Comparison of ENCODE assay signal across 8 mouse cellular contexts in the genomic region with DNA sequence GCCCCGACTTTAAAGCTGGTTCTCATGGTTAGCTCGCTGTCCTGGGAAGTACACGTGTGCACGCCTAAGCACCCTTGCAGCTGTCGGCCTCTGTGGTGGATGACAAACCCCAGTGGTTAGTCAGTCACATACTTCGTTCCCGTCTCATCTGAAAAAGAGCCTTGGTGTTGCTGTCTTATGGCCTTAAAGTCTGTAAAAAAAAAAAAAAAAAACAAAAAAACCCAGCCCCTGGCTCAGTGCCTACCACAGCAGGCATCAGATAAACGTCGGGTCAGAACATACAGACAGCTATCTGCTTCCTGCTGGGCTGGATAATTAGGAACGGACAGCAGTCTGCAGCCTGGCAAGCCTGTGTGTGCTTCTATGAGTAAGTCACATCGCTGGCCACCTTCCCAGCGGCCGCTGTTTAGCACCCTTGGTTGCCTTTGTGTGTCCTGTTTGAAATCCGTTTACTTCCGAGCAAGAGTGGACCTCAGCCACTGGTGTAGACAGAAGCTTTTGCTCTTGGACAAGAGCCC. TPM values are rescaled to one million over a fixed set of nuclear protein-coding genes. Genes with fewer than 3 reads are reported as not detected.
DNase-seq lines count a peak whose midpoint lies in the region; ATAC-seq and TF ChIP-seq lines count a peak whose summit lies in the region.

No protein-coding gene starts in this region.

- H3K9ac ChIP-seq in forebrain, postnatal 0 days = no peak overlapping the region
- H3K9ac ChIP-seq in forebrain, embryonic 11.5 days (ENCODE audit: low read length) = no peak overlapping the region
- no peak overlapping the region for H3K9ac ChIP-seq in forebrain, embryonic 12.5 days

- H3K4me2 ChIP-seq in forebrain, postnatal 0 days (ENCODE audit: low read depth) = no peak overlapping the region
- H3K4me2 ChIP-seq in forebrain, embryonic 11.5 days (ENCODE audit: low read depth, low read length, severe bottlenecking) = no peak overlapping the region
- H3K4me2 ChIP-seq in forebrain, embryonic 12.5 days = no peak overlapping the region

- TF ChIP-seq CTCF in forebrain, postnatal 0 days (IDR thresholded peaks at IDR 0.05; ENCODE audit: low read depth) = no peak

- intact Hi-C loops in gastrocnemius, postnatal 36 days (cut with DNase I) = no loop called here

- ATAC-seq in forebrain, postnatal 0 days = peak; percentile 51
- ATAC-seq in forebrain, embryonic 11.5 days (replicated peaks; ENCODE audit: low FRiP score) = no peak
- ATAC-seq in erythroblast, adult 5-6 weeks (replicated peaks; ENCODE audit: low FRiP score, poor library complexity, severe bottlenecking) = no peak
- no peak for ATAC-seq in forebrain, embryonic 12.5 days (ENCODE audit: low FRiP score)

- H3K36me3 ChIP-seq in forebrain, postnatal 0 days (ENCODE audit: insufficient read depth) = peaks cover 23% of the 10 kb centered on the region
- H3K36me3 ChIP-seq in forebrain, embryonic 11.5 days (ENCODE audit: control insufficient read depth, insufficient read depth, low read length) = peaks cover 5% of the 10 kb centered on the region; the same call in 1 of the 2 replicates
- peaks cover 40% of the 10 kb centered on the region for H3K36me3 ChIP-seq in forebrain, embryonic 12.5 days (replicated peaks)

- no peak overlapping the region for H3K4me3 ChIP-seq in forebrain, postnatal 0 days (ENCODE audit: low read depth, low read length)
- H3K4me3 ChIP-seq in forebrain, embryonic 11.5 days (ENCODE audit: low read depth, low read length) = no peak overlapping the region
- no peak overlapping the region for H3K4me3 ChIP-seq in forebrain, embryonic 12.5 days (replicated peaks)

- H3K9me3 ChIP-seq in forebrain, postnatal 0 days (ENCODE audit: low read length) = no peaks in the 10 kb centered on the region
- H3K9me3 ChIP-seq in forebrain, embryonic 11.5 days (ENCODE audit: control insufficient read depth, low read length) = no peaks in the 10 kb centered on the region
- no peaks in the 10 kb centered on the region for H3K9me3 ChIP-seq in forebrain, embryonic 12.5 days

- no peak overlapping the region for H3K27ac ChIP-seq in forebrain, postnatal 0 days (ENCODE audit: low read depth, low read length)
- H3K27ac ChIP-seq in forebrain, embryonic 11.5 days (ENCODE audit: low read depth, low read length) = no peak overlapping the region
- no peak overlapping the region for H3K27ac ChIP-seq in forebrain, embryonic 12.5 days

- 33% methylated on average over 15 of the region's 15 CpGs for whole genome bisulfite sequencing in forebrain, postnatal 0 days
- 39% methylated on average over 15 of the region's 15 CpGs for WGBS in forebrain, embryonic 11.5 days
- 39% methylated on average over 15 of the region's 15 CpGs for WGBS in forebrain, embryonic 12.5 days

- 0 out of 2 replicates have a peak, but pooled peaks cover 3% of the 10 kb centered on the region for H3K4me1 ChIP-seq in forebrain, postnatal 0 days (ENCODE audit: insufficient read depth)
- H3K4me1 ChIP-seq in forebrain, embryonic 11.5 days (replicated peaks; ENCODE audit: control insufficient read depth, insufficient read depth, low read length) = no peaks in the 10 kb centered on the region
- H3K4me1 ChIP-seq in forebrain, embryonic 12.5 days = peaks cover 5% of the 10 kb centered on the region; the same call in 1 of the 2 replicates

- DNase-seq in forebrain, postnatal 0 days = peak; percentile 54
- no peak for DNase-seq in forebrain, embryonic 11.5 days (ENCODE audit: low spot score)
- DNase-seq in testis, postnatal 14 days (ENCODE audit: low spot score) = peak; percentile 33
- DNase-seq in testis, postnatal 10 days (ENCODE audit: low spot score) = no peak
- DNase-seq in gastrocnemius, postnatal 36 days = peak; percentile 38 to 40
- DNase-seq in lung, postnatal 14 days = peak; percentile 65

- no peaks in the 10 kb centered on the region for H3K27me3 ChIP-seq in forebrain, postnatal 0 days (ENCODE audit: insufficient read depth, low read length)
- no peaks in the 10 kb centered on the region for H3K27me3 ChIP-seq in forebrain, embryonic 11.5 days (ENCODE audit: control insufficient read depth, insufficient read depth, low read length)
- 0 out of 2 replicates have a peak, but pooled peaks cover 3% of the 10 kb centered on the region for H3K27me3 ChIP-seq in forebrain, embryonic 12.5 days

RNA-seq across cellular contexts. Expression of a gene that starts 19.9 kb away (rescaled TPM):
- total RNA-seq in forebrain, postnatal 0 days (2014; rRNA removed) = 30.8 and 33.0 TPM in 2 replicates
- 58.5 and 64.2 TPM in 2 replicates for polyA plus RNA-seq in forebrain, postnatal 0 days (2015; fragmentation: Nextera tagmentation; extraction: Ambion mirVana)
- polyA plus RNA-seq in forebrain, embryonic 11.5 days (2014; fragmentation: Nextera tagmentation; extraction: Ambion mirVana) = 173 and 174 TPM in 2 replicates
- total RNA-seq in gastrocnemius, postnatal 36 days (2021) = 10 to 100 TPM; 28.1 to 34.1 TPM
- 15.4 and 25.7 TPM in 2 replicates for total RNA-seq in erythroblast, adult 5-6 weeks (2015; ENCODE audit: low replicate concordance)
- total RNA-seq in erythroblast, adult 5-6 weeks (2017; ENCODE audit: low replicate concordance) = 28.7 and 31.4 TPM in 2 replicates
- polyA plus RNA-seq in forebrain, embryonic 12.5 days (2016; fragmentation: Nextera tagmentation; extraction: Ambion mirVana) = 162 and 173 TPM in 2 replicates

RNA-seq across cellular contexts. Expression of a gene that starts 46.4 kb away (rescaled TPM):
- total RNA-seq in forebrain, postnatal 0 days (2014; rRNA removed) = 116 and 135 TPM in 2 replicates
- 31.1 and 32.6 TPM in 2 replicates for polyA plus RNA-seq in forebrain, postnatal 0 days (2015; fragmentation: Nextera tagmentation; extraction: Ambion mirVana)
- polyA plus RNA-seq in forebrain, embryonic 11.5 days (2014; fragmentation: Nextera tagmentation; extraction: Ambion mirVana) = 10.1 and 12.2 TPM in 2 replicates
- 10 to 100 TPM; 20.3 to 22.7 TPM for total RNA-seq in gastrocnemius, postnatal 36 days (2021)
- total RNA-seq in erythroblast, adult 5-6 weeks (2015; ENCODE audit: low replicate concordance) = 9.6 and 12.5 TPM in 2 replicates
- total RNA-seq in erythroblast, adult 5-6 weeks (2017; ENCODE audit: low replicate concordance) = 19.2 and 30.5 TPM in 2 replicates
- 14.3 and 15.6 TPM in 2 replicates for polyA plus RNA-seq in forebrain, embryonic 12.5 days (2016; fragmentation: Nextera tagmentation; extraction: Ambion mirVana)

RNA-seq across cellular contexts. Expression of a gene that starts 49.4 kb away (rescaled TPM):
- 19.2 and 23.4 TPM in 2 replicates for total RNA-seq in forebrain, postnatal 0 days (2014; rRNA removed)
- polyA plus RNA-seq in forebrain, postnatal 0 days (2015; fragmentation: Nextera tagmentation; extraction: Ambion mirVana) = 16.4 and 18.0 TPM in 2 replicates
- 11.5 TPM in 2 replicates for polyA plus RNA-seq in forebrain, embryonic 11.5 days (2014; fragmentation: Nextera tagmentation; extraction: Ambion mirVana)
- 1 to 10 TPM; 2.2 to 2.6 TPM for total RNA-seq in gastrocnemius, postnatal 36 days (2021)
- not detected in 2 replicates for total RNA-seq in erythroblast, adult 5-6 weeks (2015; ENCODE audit: low replicate concordance)
- 0.85 TPM in 1 of 2 replicates, not detected in the other for total RNA-seq in erythroblast, adult 5-6 weeks (2017; ENCODE audit: low replicate concordance)
- 12.0 and 15.0 TPM in 2 replicates for polyA plus RNA-seq in forebrain, embryonic 12.5 days (2016; fragmentation: Nextera tagmentation; extraction: Ambion mirVana)

Comparison
In these comparisons a context has a peak if more than half of its experiments do, and no peak if none do; other contexts are left out.
1. DNase-seq: peak in forebrain, postnatal 0 days (single experiment), testis, postnatal 14 days (single experiment), gastrocnemius, postnatal 36 days (2 of 2) and lung, postnatal 14 days (single experiment); none in forebrain, embryonic 11.5 days (single experiment) and testis, postnatal 10 days (single experiment).